Mouse (Mus musculus) midbrain, embryonic 14.5 days (tissue): ENCODE results near the gene Dpep3. TPM values are rescaled to one million over a fixed set of nuclear protein-coding genes. Genes with fewer than 3 reads are reported as not detected.

Experiments used
- microRNA-seq: library from miRNA; unstranded; fragments of <30 nt; microRNA quantifications from one replicate; pipeline ENCODE4, GENCODE M21; 2016
- polyA plus RNA-seq: library from polyadenylated mRNA; unstranded; fragments of >200 nt; fragmentation: Nextera tagmentation; extraction: Ambion mirVana; gene quantifications from 2 replicates; pipeline ENCODE4 v1.2.1, GENCODE M21; 2014

Gene Dpep3
- polyA plus RNA-seq, 1 experiment from 2014 or later, result not detected

Small RNAs within 50 kb of the gene (microRNA-seq; reads per million reads assigned to microRNA genes)
- gene Mir7074, result not detected

Other genes starting within 250 kb of the Dpep3 start
- gene Gfod2, start 220.8 kb downstream of the Dpep3 start, polyA plus RNA-seq, result 75.4 and 77.8 TPM in 2 replicates
- gene Ranbp10, start 152.1 kb downstream of the Dpep3 start, polyA plus RNA-seq, result 12.3 and 12.5 TPM in 2 replicates
- gene Tsnaxip1, start 151.7 kb downstream of the Dpep3 start, polyA plus RNA-seq, result 0.24 and 0.32 TPM in 2 replicates
- gene Cenpt, start 126.2 kb downstream of the Dpep3 start, polyA plus RNA-seq, result 46.7 and 55.7 TPM in 2 replicates
- gene Thap11, start 124.3 kb downstream of the Dpep3 start, polyA plus RNA-seq, result 49.8 and 51.5 TPM in 2 replicates
- 217 and 221 TPM in 2 replicates for gene Nutf2, start 118.8 kb downstream of the Dpep3 start, polyA plus RNA-seq
- gene Edc4, start 98.5 kb downstream of the Dpep3 start, polyA plus RNA-seq, result 47.8 and 49.2 TPM in 2 replicates
- 0.78 TPM in 1 of 2 replicates, not detected in the other for gene Nrn1l, start 85.9 kb downstream of the Dpep3 start, polyA plus RNA-seq
- 7.9 and 10.7 TPM in 2 replicates for gene Pskh1, start 79.0 kb downstream of the Dpep3 start, polyA plus RNA-seq
- 2.0 and 4.4 TPM in 2 replicates for gene Ctrl, start 45.6 kb downstream of the Dpep3 start, polyA plus RNA-seq
- gene Psmb10, start 41.0 kb downstream of the Dpep3 start, polyA plus RNA-seq, result 50.7 and 67.8 TPM in 2 replicates
- gene Lcat, start 36.0 kb downstream of the Dpep3 start, polyA plus RNA-seq, result 1.0 and 1.5 TPM in 2 replicates
- 3.7 and 5.2 TPM in 2 replicates for gene Slc12a4, start 13.3 kb downstream of the Dpep3 start, polyA plus RNA-seq
- 23.1 and 23.2 TPM in 2 replicates for gene Dus2, start 11.9 kb upstream of the Dpep3 start, polyA plus RNA-seq
- not detected in 2 replicates for gene Dpep2nb, start 26.5 kb upstream of the Dpep3 start, polyA plus RNA-seq
- 17.7 and 21.1 TPM in 2 replicates for gene Ddx28, start 32.5 kb upstream of the Dpep3 start, polyA plus RNA-seq
- gene Nfatc3, start 79.4 kb upstream of the Dpep3 start, polyA plus RNA-seq, result 3.1 and 3.4 TPM in 2 replicates
- 0.25 TPM in 1 of 2 replicates, not detected in the other for gene Esrp2, start 157.5 kb upstream of the Dpep3 start, polyA plus RNA-seq
- 6.5 and 16.0 TPM in 2 replicates for gene Pla2g15, start 171.0 kb upstream of the Dpep3 start, polyA plus RNA-seq
- 76.1 and 77.8 TPM in 2 replicates for gene Slc7a6, start 189.4 kb upstream of the Dpep3 start, polyA plus RNA-seq
- gene Slc7a6os, start 231.5 kb upstream of the Dpep3 start, polyA plus RNA-seq, result 32.3 and 32.9 TPM in 2 replicates
- 52.1 and 56.5 TPM in 2 replicates for gene Prmt7, start 231.5 kb upstream of the Dpep3 start, polyA plus RNA-seq